Mouse (Mus musculus) hindbrain, embryonic 10.5 days (tissue): Measurements from ENCODE around the gene Ptpre. TPM values are rescaled to one million over a fixed set of nuclear protein-coding genes. Genes with fewer than 3 reads are reported as not detected.
"Not testable (repeated sequence)": the region's sequence is repeated elsewhere in the genome, so short reads cannot be mapped to it uniquely, and the experiment has no call there.

ENCODE experiments used
- DNase-seq: peaks from one replicate; pipeline ENCODE4 v3.0.0-alpha.2; 2017; ENCODE audit warnings: low spot score
- H3K27ac ChIP-seq: fragments of 300-500 bp; sonication (generic); 2 replicates; pipeline ENCODE4 v1.5.1; 2016; ENCODE audit warnings: mild to moderate bottlenecking, moderate library complexity
- H3K27me3 ChIP-seq: fragments of 300-500 bp; sonication (generic); 2 replicates; pipeline ENCODE4 v1.6.1; 2016; ENCODE audit warnings: mild to moderate bottlenecking; ENCODE audit not compliant: poor library complexity, insufficient read depth, severe bottlenecking
- H3K36me3 ChIP-seq: fragments of 300-500 bp; sonication (generic); 2 replicates; pipeline ENCODE4 v1.6.1; 2016; ENCODE audit warnings: mild to moderate bottlenecking, moderate library complexity
- H3K4me1 ChIP-seq: fragments of 300-500 bp; sonication (generic); replicated peaks from 2 replicates; pipeline ENCODE4 v1.6.1; 2016; ENCODE audit warnings: mild to moderate bottlenecking
- H3K4me3 ChIP-seq: fragments of 300-500 bp; sonication (generic); 2 replicates; pipeline ENCODE4 v1.5.1; 2016; ENCODE audit warnings: mild to moderate bottlenecking, moderate library complexity
- H3K9me3 ChIP-seq: fragments of 300-500 bp; sonication (generic); 2 replicates; pipeline ENCODE4 v1.6.1; 2016; ENCODE audit warnings: mild to moderate bottlenecking, moderate library complexity
- WGBS: fragments of 180-500 bp; shearing (Covaris S2); methylation state at CpG from one replicate; pipeline ENCODE4 v1.1.7; 2016; 5-methylcytosine and 5-hydroxymethylcytosine counted together
- polyA plus RNA-seq: library from polyadenylated mRNA; unstranded; fragments of >200 nt; fragmentation: Nextera tagmentation; extraction: Ambion mirVana; gene quantifications from 2 replicates; pipeline ENCODE4 v1.2.1, GENCODE M21; 2016

Gene Ptpre
- polyA plus RNA-seq, 1 experiment from 2014 or later: 0.85 TPM

DNA sequence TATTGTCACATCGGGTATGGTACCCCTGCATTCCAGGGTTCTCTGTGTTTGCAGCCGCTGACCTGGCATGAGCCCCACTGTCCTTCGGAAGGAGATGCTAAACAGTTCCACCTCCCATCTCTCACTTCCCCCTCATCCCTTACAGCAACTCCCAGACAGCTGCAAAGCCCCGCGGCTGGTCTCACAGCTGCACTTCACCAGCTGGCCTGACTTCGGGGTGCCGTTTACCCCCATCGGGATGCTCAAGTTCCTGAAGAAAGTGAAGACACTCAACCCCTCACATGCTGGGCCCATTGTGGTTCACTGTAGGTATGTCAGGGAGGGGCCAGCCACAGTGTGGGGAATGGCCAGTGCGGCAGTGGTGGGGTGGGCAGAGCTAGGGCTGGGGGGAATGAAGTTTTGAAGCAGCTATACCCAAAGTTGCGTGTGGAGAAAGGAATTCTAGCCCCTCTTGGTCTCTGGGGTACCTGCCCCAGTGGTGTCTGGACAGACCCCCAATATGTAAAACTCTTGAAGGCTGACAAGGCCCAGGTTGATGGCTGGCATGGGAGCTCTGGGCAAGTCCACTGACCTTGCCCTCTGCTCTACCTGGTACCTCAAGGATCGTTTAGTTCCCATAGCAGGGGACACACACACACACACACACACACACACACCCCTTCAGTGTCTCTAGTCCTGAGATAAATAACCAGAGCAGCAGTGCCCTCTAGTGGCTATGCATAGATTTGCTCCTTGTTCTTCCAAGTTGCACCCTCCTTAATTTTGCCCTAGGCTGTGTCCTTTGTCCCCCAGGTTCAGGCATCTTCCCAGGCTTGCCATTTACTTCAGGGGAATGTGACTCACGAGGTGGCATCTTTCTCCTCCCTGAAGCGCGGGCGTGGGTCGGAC is 131.8 kb downstream of the Ptpre start:
- H3K9me3 ChIP-seq: no peaks in the 10 kb centered on the region
- H3K27ac ChIP-seq: no peak overlapping the region
- peak; percentile 62 for DNase-seq
- WGBS: 35% methylated on average over 16 of the region's 16 CpGs
- H3K4me1 ChIP-seq: peaks cover 4% of the 10 kb centered on the region
- no peaks in the 10 kb centered on the region for H3K36me3 ChIP-seq
- H3K27me3 ChIP-seq: no peaks in the 10 kb centered on the region
- H3K4me3 ChIP-seq: no peak overlapping the region

DNA sequence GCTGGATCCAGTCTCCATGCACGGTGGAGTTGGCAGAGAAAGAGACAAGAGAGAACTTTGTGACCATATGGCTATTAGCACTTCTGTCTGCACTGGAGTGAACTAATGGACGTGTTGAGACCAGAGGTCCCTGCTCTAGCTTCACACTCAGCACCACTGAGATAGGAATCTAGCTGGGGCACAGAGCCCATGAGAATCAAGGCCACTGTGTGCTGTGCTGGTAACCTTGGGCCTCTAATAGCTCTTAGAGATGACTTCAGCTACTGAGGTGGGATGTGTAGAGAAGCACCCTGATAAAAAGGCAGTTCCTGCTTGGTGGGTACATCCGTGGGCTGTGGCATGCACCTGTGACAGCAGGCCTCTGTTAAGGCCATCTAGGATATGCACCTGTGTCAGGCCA is 136.3 kb downstream of the Ptpre start:
- Histone ChIP-seq H3K27ac (no peak overlapping the region), H3K4me1 (no peaks in the 10 kb centered on the region; the same call in 1 of the 2 replicates), H3K27me3 (no peaks in the 10 kb centered on the region), H3K9me3 (no peaks in the 10 kb centered on the region), H3K36me3 (no peaks in the 10 kb centered on the region), H3K4me3 (no peak overlapping the region)
- DNase-seq: no peak
- WGBS: 76% methylated on average over 3 of the region's 3 CpGs

DNA sequence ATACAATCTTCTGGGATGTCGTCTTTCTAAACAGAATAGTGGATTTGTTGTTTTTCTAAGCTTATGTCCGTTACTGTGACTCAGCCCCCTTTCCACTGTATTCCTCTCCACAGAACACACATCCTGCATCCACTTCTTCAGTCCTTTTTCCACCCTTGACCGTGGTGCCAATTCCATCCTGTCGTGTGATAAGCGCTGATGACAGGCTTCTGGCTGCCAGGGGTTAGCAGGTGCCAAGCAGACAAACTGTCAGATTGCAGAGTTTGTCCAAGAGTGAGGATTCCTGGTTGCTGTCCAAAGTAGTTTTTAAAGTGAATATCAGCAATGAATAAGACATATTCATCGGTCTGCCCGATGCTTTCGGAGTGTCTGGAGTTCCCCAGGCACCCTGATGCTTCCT is 139.4 kb downstream of the Ptpre start:
- Histone ChIP-seq H3K9me3 (no peaks in the 10 kb centered on the region), H3K27ac (no peak overlapping the region), H3K4me3 (no peak overlapping the region), H3K4me1 (peaks cover 5% of the 10 kb centered on the region), H3K27me3 (no peaks in the 10 kb centered on the region), H3K36me3 (no peaks in the 10 kb centered on the region)
- 89% methylated on average over 8 of the region's 8 CpGs for WGBS
- DNase-seq: no peak

DNA sequence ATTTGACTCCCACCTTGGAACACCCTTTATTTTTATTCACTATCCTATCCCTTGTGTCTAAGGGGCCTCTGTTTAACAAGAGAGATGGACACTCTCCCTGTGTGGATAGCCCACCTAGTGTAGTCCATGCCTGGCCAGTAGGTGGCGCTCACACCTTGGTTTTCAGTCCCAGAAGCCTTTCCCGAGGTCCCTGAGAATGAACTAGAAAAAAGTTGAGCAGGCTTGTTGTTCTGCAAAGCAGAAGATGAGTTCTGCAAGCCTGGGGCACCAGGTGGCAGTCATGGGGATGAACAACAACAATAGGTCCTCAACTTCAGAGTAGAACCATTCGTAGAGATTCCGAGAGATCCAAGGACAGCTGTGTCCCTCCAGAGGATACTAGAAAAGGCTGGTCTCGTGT is 143.1 kb downstream of the Ptpre start:
- Histone ChIP-seq H3K27ac (no peak overlapping the region), H3K9me3 (no peaks in the 10 kb centered on the region), H3K36me3 (peaks cover 6% of the 10 kb centered on the region), H3K4me1 (peaks cover 5% of the 10 kb centered on the region), H3K27me3 (no peaks in the 10 kb centered on the region), H3K4me3 (no peak overlapping the region)
- WGBS: 69% methylated on average over 5 of the region's 5 CpGs
- peak; percentile 31 for DNase-seq

DNA sequence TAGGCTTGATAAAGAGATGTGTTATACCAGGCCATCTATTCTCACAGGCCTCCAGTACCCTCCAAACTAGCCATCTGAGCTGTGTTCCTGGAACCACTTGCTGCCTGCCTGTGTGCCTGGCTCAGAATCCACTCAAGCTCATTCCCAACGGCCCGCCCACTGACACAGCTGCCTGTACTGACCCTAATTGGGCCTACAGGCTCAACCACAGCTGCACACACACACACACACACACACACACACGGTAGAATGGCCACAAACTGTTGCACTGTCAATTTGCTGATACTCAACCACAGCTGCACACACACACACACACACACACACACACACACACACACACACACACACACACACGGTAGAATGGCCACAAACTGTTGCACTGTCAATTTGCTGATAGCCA is 146.8 kb downstream of the Ptpre start:
- 85% methylated on average over 4 of the region's 4 CpGs for WGBS
- H3K4me3 ChIP-seq, H3K27me3 ChIP-seq, H3K4me1 ChIP-seq, H3K27ac ChIP-seq, DNase-seq, H3K9me3 ChIP-seq: not testable (repeated sequence)
- peaks cover 43% of the 10 kb centered on the region for H3K36me3 ChIP-seq

DNA sequence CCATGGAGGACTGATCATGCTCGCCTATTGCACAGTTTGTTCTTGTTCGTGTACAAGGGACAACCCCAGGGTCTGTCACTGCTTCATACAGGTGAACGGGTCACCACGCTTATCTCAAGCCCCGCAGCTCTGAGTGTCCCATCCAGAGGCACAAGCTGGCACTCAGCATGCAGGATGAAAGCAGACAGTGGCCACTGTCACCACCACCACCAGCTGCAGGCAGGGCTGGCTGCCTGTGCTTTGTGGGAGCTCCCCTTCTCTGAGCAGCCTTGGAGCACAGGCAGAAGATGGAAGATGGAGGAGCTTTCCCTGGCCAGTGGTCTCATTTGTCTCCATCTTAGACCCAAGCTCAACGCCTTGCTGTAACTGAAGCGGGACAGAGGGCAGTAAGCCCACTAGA is 147.7 kb downstream of the Ptpre start:
- Histone ChIP-seq H3K9me3 (no peaks in the 10 kb centered on the region), H3K27ac (no peak overlapping the region), H3K4me1 (no peaks in the 10 kb centered on the region), H3K27me3 (no peaks in the 10 kb centered on the region), H3K4me3 (no peak overlapping the region), H3K36me3 (peaks cover 52% of the 10 kb centered on the region)
- 85% methylated on average over 7 of the region's 7 CpGs for WGBS
- DNase-seq: no peak

DNA sequence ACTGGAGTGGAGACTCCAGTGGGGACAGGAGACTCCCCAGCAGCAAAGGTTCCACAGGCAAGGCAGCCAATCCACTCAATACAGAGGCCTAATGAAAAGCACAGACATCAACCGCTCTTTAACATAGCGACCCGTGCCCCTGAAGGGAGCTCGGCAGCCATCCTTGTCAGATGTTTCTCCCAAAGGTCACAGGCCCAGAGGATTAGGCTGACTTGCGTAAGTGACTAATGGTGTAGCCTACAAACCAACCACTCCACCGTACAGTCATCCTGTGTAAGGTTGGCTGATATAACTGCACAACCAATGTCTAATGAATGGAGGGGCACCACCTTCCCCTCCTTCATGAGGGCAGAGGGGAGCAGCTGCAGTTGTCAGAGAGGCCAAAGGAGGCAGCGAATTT is 152.1 kb downstream of the Ptpre start:
- Histone ChIP-seq H3K27me3 (no peaks in the 10 kb centered on the region), H3K36me3 (peaks cover 96% of the 10 kb centered on the region), H3K4me1 (no peaks in the 10 kb centered on the region), H3K27ac (no peak overlapping the region), H3K4me3 (no peak overlapping the region), H3K9me3 (no peaks in the 10 kb centered on the region)
- WGBS: 95% methylated on average over 7 of the region's 7 CpGs
- no peak for DNase-seq

DNA sequence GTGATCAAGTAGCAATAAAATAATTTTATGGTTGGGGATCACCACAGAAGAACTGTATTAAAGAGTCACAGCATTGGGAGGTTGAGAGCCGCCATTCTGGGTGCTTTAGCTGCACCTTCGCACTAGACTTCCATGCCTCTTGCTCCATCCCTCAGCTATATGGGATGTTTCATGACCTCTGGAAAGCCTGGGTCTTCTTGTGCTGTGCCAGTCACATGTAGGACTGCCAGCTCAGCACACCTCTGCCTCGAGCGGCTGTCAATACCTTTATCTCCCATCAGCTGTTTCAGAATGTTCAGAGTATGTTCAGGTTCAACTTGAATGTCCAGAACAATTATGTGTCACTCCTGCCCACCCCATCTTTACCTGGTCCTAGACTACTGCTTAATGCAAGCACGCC is 154.7 kb downstream of the Ptpre start:
- no peaks in the 10 kb centered on the region for H3K4me1 ChIP-seq
- H3K27me3 ChIP-seq: no peaks in the 10 kb centered on the region
- H3K4me3 ChIP-seq: no peak overlapping the region
- H3K27ac ChIP-seq: no peak overlapping the region
- H3K36me3 ChIP-seq: peaks cover 100% of the 10 kb centered on the region
- 96% methylated on average over 5 of the region's 5 CpGs for WGBS
- no peaks in the 10 kb centered on the region for H3K9me3 ChIP-seq
- DNase-seq: no peak

DNA sequence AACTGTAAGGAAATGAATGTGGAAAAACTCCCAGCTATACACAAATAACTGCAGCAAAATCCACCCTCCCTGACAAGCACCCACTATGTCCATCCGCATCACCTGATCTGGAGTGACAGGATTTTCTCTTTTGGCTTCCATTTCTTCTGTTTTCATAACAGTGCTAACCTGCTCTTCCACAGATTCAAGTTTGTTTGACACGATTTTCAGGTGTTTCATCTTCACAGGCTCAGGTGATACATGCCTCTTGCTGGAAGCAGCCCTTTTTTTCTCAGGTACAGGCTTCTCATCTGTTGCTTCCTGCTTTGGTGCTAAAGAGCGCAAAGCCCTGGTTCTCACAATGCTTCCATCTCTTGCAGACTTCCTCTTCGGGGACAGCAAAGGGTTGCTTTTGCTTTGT is 156.8 kb downstream of the Ptpre start:
- Histone ChIP-seq H3K4me1 (no peaks in the 10 kb centered on the region), H3K36me3 (peaks cover 100% of the 10 kb centered on the region), H3K27ac (no peak overlapping the region), H3K9me3 (no peaks in the 10 kb centered on the region), H3K4me3 (no peak overlapping the region), H3K27me3 (no peaks in the 10 kb centered on the region)
- no peak for DNase-seq
- WGBS: 94% methylated on average over 4 of the region's 4 CpGs

DNA sequence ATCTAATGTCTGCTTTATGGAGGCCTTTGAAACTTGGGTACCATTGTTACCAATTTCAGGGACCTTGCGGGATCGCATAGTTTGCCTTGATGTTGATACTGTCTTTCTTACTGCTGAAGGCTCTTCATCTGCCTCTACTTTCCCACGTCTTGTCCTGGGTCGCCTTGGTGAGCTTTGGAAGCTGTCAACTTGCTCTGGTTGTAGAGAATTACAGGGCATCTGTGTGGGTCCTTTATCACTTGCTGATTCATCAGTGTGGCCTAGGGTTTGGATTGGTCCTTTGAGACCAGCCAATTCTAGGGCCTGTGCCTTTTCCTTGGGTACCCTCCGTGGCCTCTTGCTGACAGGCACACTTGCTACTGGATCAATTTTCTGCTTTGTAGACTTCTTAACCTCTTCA is 157.5 kb downstream of the Ptpre start:
- no peaks in the 10 kb centered on the region for H3K9me3 ChIP-seq
- H3K4me3 ChIP-seq: no peak overlapping the region
- peaks cover 100% of the 10 kb centered on the region for H3K36me3 ChIP-seq
- H3K27me3 ChIP-seq: no peaks in the 10 kb centered on the region
- H3K4me1 ChIP-seq: no peaks in the 10 kb centered on the region
- 97% methylated on average over 5 of the region's 5 CpGs for WGBS
- no peak overlapping the region for H3K27ac ChIP-seq
- DNase-seq: no peak

DNA sequence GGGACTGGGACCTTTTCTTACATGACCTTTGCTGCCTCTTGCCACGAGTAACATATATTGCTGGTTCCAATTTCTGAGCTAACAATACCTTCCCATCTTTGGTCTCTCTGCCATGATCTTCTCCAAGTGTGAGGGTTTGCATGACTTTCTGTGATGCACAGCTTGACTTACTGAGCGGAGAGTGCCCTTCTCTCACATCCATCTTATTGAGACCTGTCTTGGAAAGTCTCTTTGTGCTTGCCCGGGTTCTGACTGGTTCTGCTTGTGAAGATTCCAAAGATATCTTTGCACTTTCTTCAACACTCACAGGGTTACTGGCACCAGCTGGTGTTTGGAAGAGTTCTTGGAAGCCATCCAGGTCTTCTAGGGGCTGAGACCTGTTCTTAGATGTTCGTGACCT is 158.8 kb downstream of the Ptpre start:
- 90% methylated on average over 4 of the region's 4 CpGs for WGBS
- no peaks in the 10 kb centered on the region for H3K27me3 ChIP-seq
- H3K27ac ChIP-seq: no peak overlapping the region
- H3K4me3 ChIP-seq: no peak overlapping the region
- H3K9me3 ChIP-seq: no peaks in the 10 kb centered on the region
- H3K36me3 ChIP-seq: peaks cover 100% of the 10 kb centered on the region
- H3K4me1 ChIP-seq: no peaks in the 10 kb centered on the region
- DNase-seq: no peak

DNA sequence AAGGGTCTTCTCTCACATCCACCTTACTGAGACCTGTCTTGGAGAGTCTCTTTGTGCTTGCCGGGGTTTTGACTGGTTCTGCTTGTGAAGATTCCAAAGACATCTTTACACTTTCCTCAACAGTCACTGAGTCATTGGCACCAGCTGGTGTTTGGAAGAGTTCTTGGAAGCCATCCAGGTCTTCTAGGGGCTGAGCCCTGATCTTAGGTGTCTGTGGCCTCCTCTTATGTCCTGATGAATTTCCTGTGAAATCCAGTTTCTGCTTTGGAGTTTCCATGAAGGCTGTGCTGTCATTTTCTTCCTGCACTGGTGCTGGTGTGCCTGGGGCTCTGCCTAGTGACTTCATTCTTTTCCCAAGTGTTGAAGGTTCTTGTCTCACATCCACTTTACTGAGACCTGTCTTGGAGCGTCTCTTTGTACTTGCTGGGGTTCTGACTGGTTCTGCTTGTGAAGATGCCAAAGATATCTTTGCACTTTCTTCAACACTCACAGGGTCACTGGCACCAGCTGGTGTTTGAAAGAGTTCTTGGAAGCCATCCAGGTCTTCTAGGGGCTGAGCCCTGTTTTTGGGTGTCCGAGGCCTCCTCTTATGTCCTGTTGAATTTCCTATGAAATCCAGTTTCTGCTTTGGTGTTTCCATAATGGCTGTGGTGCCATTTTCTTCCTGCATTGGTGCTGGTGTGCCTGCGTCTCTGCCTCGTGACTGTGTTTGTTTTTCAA is 159.9 kb downstream of the Ptpre start:
- peaks cover 100% of the 10 kb centered on the region for H3K36me3 ChIP-seq
- H3K9me3 ChIP-seq, DNase-seq, H3K4me1 ChIP-seq, H3K27ac ChIP-seq, H3K27me3 ChIP-seq, H3K4me3 ChIP-seq: not testable (repeated sequence)
- WGBS: 96% methylated on average over 5 of the region's 5 CpGs

DNA sequence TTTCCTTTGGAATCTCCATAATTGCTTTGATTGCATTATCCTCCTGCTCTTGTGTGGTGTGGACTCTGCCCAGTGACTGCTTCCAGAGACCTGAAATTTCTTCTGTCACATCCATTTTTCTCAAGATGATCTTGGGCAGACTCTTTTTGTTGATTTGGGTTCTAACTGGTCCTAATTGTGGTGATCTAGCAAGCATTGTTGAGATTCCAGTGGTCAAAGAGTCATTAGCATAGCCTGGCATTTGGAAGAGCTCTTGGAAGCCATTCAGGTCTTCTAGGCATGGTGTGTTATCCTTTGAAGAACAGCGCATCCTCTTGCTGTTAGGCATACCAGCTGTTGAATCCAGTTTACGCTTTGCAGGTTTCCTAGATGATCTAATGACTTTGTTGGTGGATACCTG is 161.1 kb downstream of the Ptpre start:
- Histone ChIP-seq H3K4me1 (no peaks in the 10 kb centered on the region), H3K36me3 (peaks cover 100% of the 10 kb centered on the region), H3K27me3 (no peaks in the 10 kb centered on the region), H3K27ac (no peak overlapping the region), H3K9me3 (no peaks in the 10 kb centered on the region), H3K4me3 (no peak overlapping the region)
- WGBS: 96% methylated on average over 2 of the region's 2 CpGs
- DNase-seq: no peak
